Mouse (Mus musculus): ENCODE results near the gene Zfp735. TPM values are rescaled to one million over a fixed set of nuclear protein-coding genes. Genes with fewer than 3 reads are reported as not detected.

The Zfp735 gene
- polyA plus RNA-seq (2012; rRNA removed), result not detected in 2 replicates

DNA sequence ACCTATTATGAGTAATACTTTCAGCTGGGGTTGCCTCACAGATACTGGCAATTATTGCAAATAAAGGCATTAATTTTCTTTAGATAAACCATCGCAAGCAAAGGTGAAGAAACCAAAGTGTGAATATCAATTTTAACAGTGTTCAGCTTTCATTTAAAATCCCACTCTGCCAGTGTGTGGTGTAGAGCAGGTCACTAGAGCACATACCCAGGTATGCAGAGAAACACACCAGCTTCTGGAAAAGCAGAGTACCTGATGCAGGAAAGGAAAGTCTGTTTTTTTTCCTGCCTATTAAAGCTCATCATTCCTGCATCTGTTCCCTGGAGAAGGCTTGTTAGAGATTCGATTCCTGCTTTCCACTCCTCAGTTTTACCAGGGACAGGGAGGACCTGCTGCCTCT lies at the start of gene Zfp735:
TSS of gene Zfp735 (plus strand) at position 301 of the 400 bp plus-strand sequence.
- no peak for TF ChIP-seq POLR2A (IDR thresholded peaks at IDR 0.05; ENCODE audit: borderline replicate concordance, extremely low read depth, insufficient read depth, insufficient read length, poor library complexity, severe bottlenecking)
- no peak for DNase-seq (ENCODE audit: low read depth)

DNA sequence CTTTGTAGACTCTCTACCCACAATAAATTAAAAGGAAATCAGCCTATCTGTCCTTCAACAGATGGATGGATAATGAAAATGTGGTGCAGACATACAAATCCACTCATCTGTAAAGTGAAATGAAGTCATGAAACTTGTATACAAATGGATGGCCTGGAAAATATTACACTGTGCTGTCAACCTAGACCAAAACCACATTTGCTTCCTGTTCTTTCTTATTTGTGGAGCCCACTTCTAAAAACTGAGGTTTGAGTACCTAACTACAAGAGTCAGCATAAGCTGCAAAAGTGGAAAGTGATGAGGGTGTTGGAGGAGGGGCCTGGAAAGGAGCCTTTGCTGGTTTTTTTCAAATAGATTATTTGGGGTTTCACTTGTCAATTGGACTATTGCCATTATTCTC lies 70.5 kb downstream of the Zfp735 start:
- no peak for DNase-seq (ENCODE audit: low read depth)
- no peak for TF ChIP-seq CTCF (IDR thresholded peaks at IDR 0.05; ENCODE audit: borderline replicate concordance, extremely low read depth, insufficient read depth, insufficient read length)
- no peak for TF ChIP-seq POLR2A (IDR thresholded peaks at IDR 0.05; ENCODE audit: borderline replicate concordance, extremely low read depth, insufficient read depth, insufficient read length, poor library complexity, severe bottlenecking)

Other genes starting within 250 kb of the Zfp735 start
- gene Olfr380, start 231.3 kb upstream of the Zfp735 start, polyA plus RNA-seq (2012; rRNA removed), result not detected in 2 replicates
- gene Olfr381, start 197.2 kb upstream of the Zfp735 start, polyA plus RNA-seq (2012; rRNA removed), result not detected in 2 replicates
- not detected in 2 replicates for gene Olfr382, start 171.6 kb upstream of the Zfp735 start, polyA plus RNA-seq (2012; rRNA removed)
- gene Olfr385, start 95.8 kb upstream of the Zfp735 start, polyA plus RNA-seq (2012; rRNA removed), result not detected in 2 replicates
- gene Olfr384, start 90.2 kb upstream of the Zfp735 start, polyA plus RNA-seq (2012; rRNA removed), result not detected in 2 replicates
- gene Olfr389, start 91.9 kb downstream of the Zfp735 start, polyA plus RNA-seq (2012; rRNA removed), result not detected in 2 replicates
- not detected in 2 replicates for gene Olfr390, start 94.2 kb downstream of the Zfp735 start, polyA plus RNA-seq (2012; rRNA removed)
- gene Olfr391-ps, start 114.3 kb downstream of the Zfp735 start, polyA plus RNA-seq (2012; rRNA removed), result not detected in 2 replicates
- not detected in 2 replicates for gene Olfr392, start 128.3 kb downstream of the Zfp735 start, polyA plus RNA-seq (2012; rRNA removed)
- not detected in 2 replicates for gene Olfr393, start 162.7 kb downstream of the Zfp735 start, polyA plus RNA-seq (2012; rRNA removed)
- not detected in 2 replicates for gene Olfr394, start 202.0 kb downstream of the Zfp735 start, polyA plus RNA-seq (2012; rRNA removed)
- not detected in 2 replicates for gene Olfr395, start 220.5 kb downstream of the Zfp735 start, polyA plus RNA-seq (2012; rRNA removed)
- gene Olfr23, start 247.9 kb downstream of the Zfp735 start, polyA plus RNA-seq (2012; rRNA removed), result not detected in 2 replicates

All from brain, embryonic 14.5 days (tissue).